Mouse (Mus musculus): ENCODE measurements around the gene Nfu1. TPM values are rescaled to one million over a fixed set of nuclear protein-coding genes. Genes with fewer than 3 reads are reported as not detected.
"Not testable (repeated sequence)": the region's sequence is repeated elsewhere in the genome, so short reads cannot be mapped to it uniquely, and the experiment has no call there.

The Nfu1 gene
- polyA plus RNA-seq, 1 experiment from 2014 or later = 88.8 TPM

- H3K4me3 ChIP-seq = peak overlapping the region; percentile 93
- peaks cover 10% of the 10 kb centered on the region for H3K36me3 ChIP-seq
- no peaks in the 10 kb centered on the region for H3K27me3 ChIP-seq (replicated peaks)
- H3K9me3 ChIP-seq = no peaks in the 10 kb centered on the region
- peak overlapping the region; percentile 98 for H3K9ac ChIP-seq
- WGBS = under 1% methylated on average over 9 of the region's 9 CpGs
- peaks cover 32% of the 10 kb centered on the region for H3K4me1 ChIP-seq
- ATAC-seq (ENCODE audit: extremely low read depth, insufficient number of reproducible peaks, low FRiP score, low TSS enrichment) = no peak; the same call in 1 of the 2 replicates
- H3K27ac ChIP-seq (replicated peaks) = peak overlapping the region; percentile 99
- peak overlapping the region; percentile 81 for H3K4me2 ChIP-seq
Observed at GRCm38 (mm10) chr6:87043131-87043516, 34.1 kb downstream of the Nfu1 start.

GRCm38 (mm10) chr6:87044895-87045294 is 35.9 kb downstream of the Nfu1 start:
- peaks cover 32% of the 10 kb centered on the region for H3K4me1 ChIP-seq
- no peak overlapping the region for H3K4me3 ChIP-seq
- no peaks in the 10 kb centered on the region for H3K9me3 ChIP-seq
- WGBS = 71% methylated on average over 2 of the region's 2 CpGs
- peaks cover 24% of the 10 kb centered on the region for H3K36me3 ChIP-seq
- no peak overlapping the region for H3K27ac ChIP-seq (replicated peaks)
- no peaks in the 10 kb centered on the region for H3K27me3 ChIP-seq (replicated peaks)
- peak overlapping the region; percentile 16; the same call in 1 of the 2 replicates for H3K4me2 ChIP-seq
- ATAC-seq (ENCODE audit: extremely low read depth, insufficient number of reproducible peaks, low FRiP score, low TSS enrichment) = no peak
- no peak overlapping the region for H3K9ac ChIP-seq

- Histone ChIP-seq H3K27me3 (replicated peaks) (no peaks in the 10 kb centered on the region), H3K36me3 (peaks cover 24% of the 10 kb centered on the region), H3K9me3 (no peaks in the 10 kb centered on the region), H3K4me2 (no peak overlapping the region), H3K27ac (replicated peaks) (no peak overlapping the region), H3K4me1 (peaks cover 32% of the 10 kb centered on the region), H3K4me3 (no peak overlapping the region), H3K9ac (no peak overlapping the region)
- WGBS = 84% methylated on average over 3 of the region's 3 CpGs
- no peak for ATAC-seq (ENCODE audit: extremely low read depth, insufficient number of reproducible peaks, low FRiP score, low TSS enrichment)
Observed at GRCm38 (mm10) chr6:87045507-87045906, 36.5 kb downstream of the Nfu1 start.

DNA sequence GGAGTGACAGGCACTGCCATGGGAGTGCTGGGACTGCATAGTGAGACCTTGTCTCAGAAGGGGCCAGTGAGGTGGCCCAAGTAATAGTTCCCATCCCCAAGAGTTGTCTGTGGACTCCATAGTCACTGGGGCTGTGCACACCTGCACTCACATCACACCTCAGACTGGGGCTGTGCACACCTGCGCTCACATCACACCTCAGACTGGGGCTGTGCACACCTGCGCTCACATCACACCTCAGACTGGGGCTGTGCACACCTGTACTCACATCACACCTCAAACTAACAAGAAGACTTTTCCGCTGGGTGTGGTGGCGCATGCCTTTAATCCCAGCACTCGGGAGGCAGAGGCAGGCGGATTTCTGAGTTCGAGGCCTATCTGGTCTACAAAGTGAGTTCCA is 39.7 kb downstream of the Nfu1 start:
- not testable (repeated sequence) for ATAC-seq (ENCODE audit: extremely low read depth, insufficient number of reproducible peaks, low FRiP score, low TSS enrichment); H3K9ac ChIP-seq; H3K4me2 ChIP-seq; H3K27ac ChIP-seq (replicated peaks); H3K4me3 ChIP-seq; H3K9me3 ChIP-seq; H3K27me3 ChIP-seq (replicated peaks)
- H3K4me1 ChIP-seq = peaks cover 17% of the 10 kb centered on the region
- WGBS = 98% methylated on average over 7 of the region's 7 CpGs
- peaks cover 54% of the 10 kb centered on the region for H3K36me3 ChIP-seq

GRCm38 (mm10) chr6:87051886-87052425 is 42.9 kb downstream of the Nfu1 start:
- no peaks in the 10 kb centered on the region for H3K4me1 ChIP-seq
- peaks cover 83% of the 10 kb centered on the region for H3K36me3 ChIP-seq
- H3K9me3 ChIP-seq = no peaks in the 10 kb centered on the region
- H3K4me2 ChIP-seq = no peak overlapping the region
- H3K4me3 ChIP-seq = no peak overlapping the region
- 82% methylated on average over 10 of the region's 10 CpGs for WGBS
- no peak for ATAC-seq (ENCODE audit: extremely low read depth, insufficient number of reproducible peaks, low FRiP score, low TSS enrichment)
- no peak overlapping the region for H3K27ac ChIP-seq (replicated peaks)
- no peaks in the 10 kb centered on the region for H3K27me3 ChIP-seq (replicated peaks)
- no peak overlapping the region for H3K9ac ChIP-seq

- Histone ChIP-seq H3K4me2 (no peak overlapping the region), H3K36me3 (peaks cover 86% of the 10 kb centered on the region), H3K4me1 (no peaks in the 10 kb centered on the region), H3K27me3 (replicated peaks) (no peaks in the 10 kb centered on the region), H3K9ac (no peak overlapping the region), H3K9me3 (no peaks in the 10 kb centered on the region), H3K27ac (replicated peaks) (no peak overlapping the region), H3K4me3 (no peak overlapping the region)
- WGBS = 87% methylated on average over 8 of the region's 8 CpGs
- ATAC-seq (ENCODE audit: extremely low read depth, insufficient number of reproducible peaks, low FRiP score, low TSS enrichment) = no peak
Observed at GRCm38 (mm10) chr6:87054193-87054592, 45.2 kb downstream of the Nfu1 start.

DNA sequence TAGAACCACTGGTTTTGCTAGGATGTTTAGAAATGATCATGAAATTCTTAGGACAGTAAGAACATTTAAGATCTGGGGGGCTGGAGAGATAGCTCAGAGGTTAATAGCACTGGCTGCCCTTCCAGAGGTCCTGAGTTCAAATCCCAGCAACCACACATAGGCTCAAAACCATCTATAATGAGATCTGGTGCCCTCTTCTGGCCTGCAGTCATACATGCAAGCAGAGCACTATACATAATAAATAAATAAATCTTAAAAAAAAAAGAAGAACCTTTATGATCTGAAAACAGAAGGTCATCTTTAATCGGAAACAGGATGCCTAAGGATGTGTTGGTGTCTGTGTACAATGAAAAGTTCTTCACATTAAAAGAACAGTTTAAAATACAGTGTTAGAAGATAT is 50.7 kb downstream of the Nfu1 start:
- no peak overlapping the region for H3K4me3 ChIP-seq
- H3K27me3 ChIP-seq (replicated peaks) = no peaks in the 10 kb centered on the region
- no peak overlapping the region for H3K9ac ChIP-seq
- peaks cover 95% of the 10 kb centered on the region for H3K36me3 ChIP-seq
- no peak overlapping the region for H3K4me2 ChIP-seq
- WGBS = 91% methylated on average over 1 of the region's 1 CpGs
- ATAC-seq (ENCODE audit: extremely low read depth, insufficient number of reproducible peaks, low FRiP score, low TSS enrichment) = no peak
- no peaks in the 10 kb centered on the region for H3K9me3 ChIP-seq
- no peaks in the 10 kb centered on the region for H3K4me1 ChIP-seq
- no peak overlapping the region for H3K27ac ChIP-seq (replicated peaks)

DNA sequence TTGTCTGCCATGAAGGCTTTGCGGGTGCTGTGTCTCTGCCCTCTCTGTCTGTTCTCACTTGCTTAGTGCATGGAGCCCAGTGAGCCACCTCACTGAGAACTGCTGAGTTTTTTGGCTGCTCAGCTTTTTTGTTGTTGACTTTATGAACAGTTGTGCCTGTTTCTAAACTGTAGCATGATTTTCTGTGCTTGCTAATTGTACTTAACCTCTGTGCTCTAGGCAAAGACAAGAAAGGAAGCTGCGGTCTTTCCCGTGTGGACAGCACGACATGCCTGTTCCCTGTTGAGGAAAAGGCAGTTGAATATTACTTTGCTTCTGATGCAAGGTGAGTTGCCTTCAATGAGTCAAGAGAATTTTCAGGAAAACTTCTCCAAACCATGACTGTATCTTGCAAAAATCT is 54.5 kb downstream of the Nfu1 start:
- Histone ChIP-seq H3K4me2 (no peak overlapping the region), H3K9me3 (no peaks in the 10 kb centered on the region), H3K27ac (replicated peaks) (no peak overlapping the region), H3K4me1 (peaks cover 1% of the 10 kb centered on the region; the same call in 1 of the 2 replicates), H3K9ac (no peak overlapping the region), H3K36me3 (peaks cover 97% of the 10 kb centered on the region), H3K27me3 (replicated peaks) (no peaks in the 10 kb centered on the region), H3K4me3 (no peak overlapping the region)
- no peak for ATAC-seq (ENCODE audit: extremely low read depth, insufficient number of reproducible peaks, low FRiP score, low TSS enrichment)
- WGBS = 86% methylated on average over 4 of the region's 4 CpGs

GRCm38 (mm10) chr6:87068209-87068608 is 59.2 kb downstream of the Nfu1 start:
- 76% methylated on average over 2 of the region's 2 CpGs for WGBS
- H3K27me3 ChIP-seq (replicated peaks) = no peaks in the 10 kb centered on the region

GRCm38 (mm10) chr6:87069195-87069900 is 60.3 kb downstream of the Nfu1 start:
- no peaks in the 10 kb centered on the region for H3K9me3 ChIP-seq
- H3K4me3 ChIP-seq = no peak overlapping the region
- H3K27me3 ChIP-seq (replicated peaks) = no peaks in the 10 kb centered on the region
- peaks cover 94% of the 10 kb centered on the region for H3K36me3 ChIP-seq
- H3K4me1 ChIP-seq = peaks cover 24% of the 10 kb centered on the region
- no peak overlapping the region for H3K4me2 ChIP-seq
- ATAC-seq (ENCODE audit: extremely low read depth, insufficient number of reproducible peaks, low FRiP score, low TSS enrichment) = no peak
- H3K27ac ChIP-seq (replicated peaks) = no peak overlapping the region
- 59% methylated on average over 7 of the region's 7 CpGs for WGBS
- no peak overlapping the region for H3K9ac ChIP-seq

More at GRCm38 (mm10) chr6:87068209-87068608, 59.2 kb downstream of the Nfu1 start:
- Histone ChIP-seq H3K9ac (no peak overlapping the region), H3K36me3 (peaks cover 95% of the 10 kb centered on the region), H3K9me3 (no peaks in the 10 kb centered on the region), H3K4me1 (peaks cover 17% of the 10 kb centered on the region), H3K4me3 (no peak overlapping the region), H3K27ac (replicated peaks) (no peak overlapping the region), H3K4me2 (no peak overlapping the region)
- ATAC-seq (ENCODE audit: extremely low read depth, insufficient number of reproducible peaks, low FRiP score, low TSS enrichment) = no peak

GRCm38 (mm10) chr6:87070641-87071040 is 61.6 kb downstream of the Nfu1 start:
- peaks cover 32% of the 10 kb centered on the region for H3K4me1 ChIP-seq
- no peak overlapping the region for H3K4me3 ChIP-seq
- no peak overlapping the region for H3K27ac ChIP-seq (replicated peaks)
- no peaks in the 10 kb centered on the region for H3K9me3 ChIP-seq
- H3K4me2 ChIP-seq = no peak overlapping the region
- WGBS = 89% methylated on average over 4 of the region's 4 CpGs
- no peak overlapping the region for H3K9ac ChIP-seq
- peaks cover 82% of the 10 kb centered on the region for H3K36me3 ChIP-seq
- no peaks in the 10 kb centered on the region for H3K27me3 ChIP-seq (replicated peaks)
- ATAC-seq (ENCODE audit: extremely low read depth, insufficient number of reproducible peaks, low FRiP score, low TSS enrichment) = no peak

DNA sequence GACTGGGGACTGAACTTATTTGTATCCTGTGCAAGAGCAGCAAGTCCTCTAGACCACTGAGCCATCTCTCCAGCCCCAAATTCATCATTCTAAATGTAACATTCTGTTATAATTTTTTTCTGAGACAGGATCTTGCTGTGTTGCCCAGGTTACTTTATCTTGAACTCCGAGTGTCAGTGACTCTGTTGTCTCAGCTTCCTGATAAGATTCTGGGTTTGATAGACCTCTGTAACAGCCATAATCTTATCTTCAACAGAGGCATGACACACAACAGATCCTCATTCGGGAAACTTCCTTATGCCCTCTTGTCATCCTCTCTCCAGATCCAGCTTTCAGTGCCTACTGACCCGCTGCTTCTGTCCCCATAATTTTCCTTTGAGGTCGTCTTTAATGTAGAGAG is 63.7 kb downstream of the Nfu1 start:
- H3K4me1 ChIP-seq = peaks cover 32% of the 10 kb centered on the region
- ATAC-seq (ENCODE audit: extremely low read depth, insufficient number of reproducible peaks, low FRiP score, low TSS enrichment) = no peak
- WGBS = 18% methylated on average over 4 of the region's 4 CpGs
- no peak overlapping the region for H3K9ac ChIP-seq
- H3K27me3 ChIP-seq (replicated peaks) = no peaks in the 10 kb centered on the region
- H3K4me2 ChIP-seq = no peak overlapping the region
- H3K27ac ChIP-seq (replicated peaks) = no peak overlapping the region
- peaks cover 82% of the 10 kb centered on the region for H3K36me3 ChIP-seq
- no peaks in the 10 kb centered on the region for H3K9me3 ChIP-seq
- H3K4me3 ChIP-seq = no peak overlapping the region
